Mouse (Mus musculus) G1E (cell line): ENCODE measurements around the gene Tmem198.

Source experiments
- CTCF ChIP-seq: IDR thresholded peaks from 2 replicates; pipeline ENCODE4 v1.5.1; 2012; ENCODE audit warnings: low read depth, low read length, inconsistent platforms, mixed read lengths
- GATA1 ChIP-seq: IDR thresholded peaks from 2 replicates; pipeline ENCODE4 v1.6.1; 2012; ENCODE audit warnings: borderline replicate concordance, low read length, inconsistent platforms, mixed read lengths
- GATA2 ChIP-seq: IDR thresholded peaks from 2 replicates; pipeline ENCODE4 v1.6.1; 2012; ENCODE audit warnings: low read depth, low read length, inconsistent platforms, borderline replicate concordance
- POLR2AphosphoS5 ChIP-seq: IDR thresholded peaks from 2 replicates; pipeline ENCODE4 v1.6.1; 2012; ENCODE audit warnings: low read depth, low read length, inconsistent platforms; ENCODE audit not compliant: insufficient replicate concordance

- TF ChIP-seq CTCF = no peak
- no peak for TF ChIP-seq GATA2
- no peak for TF ChIP-seq POLR2AphosphoS5
- no peak for TF ChIP-seq GATA1
Observed at GRCm38 (mm10) chr1:75478916-75479634, at the start of gene Tmem198, which contains the start of gene Chpf.
